Mouse (Mus musculus) stomach, embryonic 16.5 days (tissue): ENCODE data around the gene Acot2. TPM values are rescaled to one million over a fixed set of nuclear protein-coding genes. Genes with fewer than 3 reads are reported as not detected.
"Not testable (repeated sequence)": the region's sequence is repeated elsewhere in the genome, so short reads cannot be mapped to it uniquely, and the experiment has no call there.

Source experiments
- ATAC-seq: fragments of 200-750 bp; cut with Nextera tagmentation; 2 replicates; pipeline ENCODE4 v1.8.0; 2017; ENCODE audit warnings: moderate number of reproducible peaks, moderate TSS enrichment; ENCODE audit not compliant: insufficient read depth, low FRiP score
- H3K27ac ChIP-seq: fragments of 300-500 bp; sonication (generic); 2 replicates; pipeline ENCODE4 v1.5.1; 2014; ENCODE audit warnings: low read length
- H3K27me3 ChIP-seq: fragments of 300-500 bp; sonication (generic); 2 replicates; pipeline ENCODE4 v1.6.1; 2014; ENCODE audit warnings: low read length, control low read depth, mixed read lengths; ENCODE audit not compliant: control insufficient read depth, insufficient read depth
- H3K36me3 ChIP-seq: fragments of 300-500 bp; sonication (generic); 2 replicates; pipeline ENCODE4 v1.6.1; 2014; ENCODE audit warnings: low read length; ENCODE audit not compliant: control insufficient read depth, insufficient read depth
- H3K4me1 ChIP-seq: fragments of 300-500 bp; sonication (generic); 2 replicates; pipeline ENCODE4 v1.6.1; 2014; ENCODE audit warnings: low read length, control low read depth, mixed read lengths; ENCODE audit not compliant: control insufficient read depth, insufficient read depth
- H3K4me2 ChIP-seq: fragments of 300-500 bp; sonication (generic); 2 replicates; pipeline ENCODE4 v1.6.1; 2014; ENCODE audit warnings: low read depth, low read length, mixed read lengths
- H3K4me3 ChIP-seq: fragments of 300-500 bp; sonication (generic); replicated peaks from 2 replicates; pipeline ENCODE4 v1.5.1; 2014; ENCODE audit warnings: mild to moderate bottlenecking, low read length
- H3K9ac ChIP-seq: fragments of 300-500 bp; sonication (generic); 2 replicates; pipeline ENCODE4 v1.6.1; 2014; ENCODE audit warnings: low read length
- H3K9me3 ChIP-seq: fragments of 300-500 bp; sonication (generic); replicated peaks from 2 replicates; pipeline ENCODE4 v1.6.1; 2016; ENCODE audit warnings: low read length, control low read depth; ENCODE audit not compliant: control insufficient read depth
- WGBS: fragments of 180-500 bp; shearing (Covaris S2); extraction: QIAGEN DNeasy Blood & Tissue Kit; methylation state at CpG from one replicate; pipeline ENCODE4 v1.1.7; 2014; 5-methylcytosine and 5-hydroxymethylcytosine counted together
- polyA plus RNA-seq: library from polyadenylated mRNA; unstranded; fragments of >200 nt; fragmentation: Nextera tagmentation; extraction: Ambion mirVana; gene quantifications from 2 replicates; pipeline ENCODE4 v1.2.1, GENCODE M21; 2015

The Acot2 gene
- polyA plus RNA-seq, 1 experiment from 2014 or later: 23.7 TPM

DNA sequence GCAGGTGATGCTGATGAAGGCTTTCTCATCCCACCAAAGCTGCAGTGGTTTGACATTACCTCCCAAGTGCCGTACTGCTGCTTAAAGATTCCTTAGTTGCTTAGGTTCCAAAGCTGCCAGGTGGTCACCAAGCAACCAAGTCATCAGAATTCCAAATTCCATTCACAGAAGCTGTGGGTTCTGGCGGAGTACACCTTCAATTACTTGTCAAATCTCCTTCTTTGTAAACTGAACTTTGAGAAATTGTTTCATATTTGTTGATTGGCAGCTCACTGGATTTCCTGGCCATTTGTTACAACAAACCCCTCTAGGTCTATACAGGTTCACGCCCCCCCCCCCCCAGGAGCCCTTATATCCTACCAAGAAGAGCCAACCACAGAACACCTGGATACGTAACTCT is 2.9 kb upstream of the Acot2 start, which contains the start of gene Heatr4:
Heatr4 (minus strand) TSS at position 101 of the 400 bp plus-strand sequence.
- ATAC-seq: no peak
- Histone ChIP-seq H3K27me3 (no peaks in the 10 kb centered on the region), H3K4me1 (peaks cover 3% of the 10 kb centered on the region; the same call in 1 of the 2 replicates), H3K9ac (no peak within 1 kb of the TSS), H3K4me2 (no peak within 1 kb of the TSS), H3K9me3 (no peaks in the 10 kb centered on the region; the same call in 1 of the 2 replicates), H3K4me3 (no peak within 1 kb of the TSS), H3K27ac (no peak within 1 kb of the TSS), H3K36me3 (no peaks in the 10 kb centered on the region)
- WGBS: 80% methylated on average over 4 of the region's 4 CpGs

DNA sequence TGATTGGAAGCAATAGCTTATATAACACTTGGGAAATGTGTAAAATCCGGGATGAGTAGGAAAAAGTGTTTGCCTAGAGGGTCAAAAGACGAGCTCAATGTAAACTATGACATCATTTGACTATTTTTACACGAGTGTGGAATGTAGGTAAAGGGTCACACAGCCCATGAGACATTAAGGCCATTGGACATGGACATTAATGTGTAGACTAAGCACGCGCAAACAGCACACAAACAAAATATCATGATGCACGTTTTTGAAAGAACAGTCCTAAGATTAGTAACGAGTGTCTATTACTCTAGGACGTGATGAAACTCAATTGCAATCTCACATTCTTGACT is 449 bp upstream of the Acot2 start:
- Histone ChIP-seq H3K4me2 (peak overlapping the region; percentile 52), H3K36me3 (no peaks in the 10 kb centered on the region), H3K9ac (peak overlapping the region; percentile 88), H3K4me3 (peak overlapping the region; percentile 69), H3K9me3 (no peaks in the 10 kb centered on the region; the same call in 1 of the 2 replicates), H3K27me3 (no peaks in the 10 kb centered on the region), H3K4me1 (peaks cover 3% of the 10 kb centered on the region; the same call in 1 of the 2 replicates), H3K27ac (peak overlapping the region; percentile 97)
- WGBS: 16% methylated on average over 8 of the region's 8 CpGs
- ATAC-seq: no peak

DNA sequence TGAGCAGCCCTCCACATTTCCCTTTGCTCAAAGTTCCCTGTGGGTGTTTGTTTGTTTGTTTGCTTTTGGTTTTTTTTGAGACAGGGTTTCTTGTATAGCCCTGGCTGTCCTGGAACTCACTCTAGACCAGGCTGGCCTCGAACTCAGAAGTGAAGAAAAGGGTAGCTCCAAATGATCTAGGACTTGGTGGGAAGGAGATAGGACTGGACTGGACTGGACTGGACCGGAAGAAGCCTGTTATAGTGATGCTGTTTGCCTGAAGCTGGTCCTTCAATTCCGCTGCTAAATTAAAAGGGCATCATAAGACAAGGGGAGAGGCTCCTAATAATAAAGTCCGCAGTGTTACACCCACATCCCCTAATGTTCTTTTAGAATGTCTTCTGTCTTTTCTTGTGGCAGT is 822 bp downstream of the Acot2 start:
- Histone ChIP-seq H3K36me3 (peaks cover 4% of the 10 kb centered on the region; the same call in 1 of the 2 replicates), H3K4me1 (peaks cover 3% of the 10 kb centered on the region; the same call in 1 of the 2 replicates), H3K9ac (peak overlapping the region; percentile 88), H3K27ac (peak overlapping the region; percentile 97; the same call in 1 of the 2 replicates), H3K9me3 (no peaks in the 10 kb centered on the region; the same call in 1 of the 2 replicates), H3K4me2 (peak overlapping the region; percentile 52), H3K4me3 (peak overlapping the region; percentile 69), H3K27me3 (no peaks in the 10 kb centered on the region)
- peak; percentile 8; the same call in 1 of the 2 replicates for ATAC-seq
- WGBS: 60% methylated on average over 4 of the region's 4 CpGs

DNA sequence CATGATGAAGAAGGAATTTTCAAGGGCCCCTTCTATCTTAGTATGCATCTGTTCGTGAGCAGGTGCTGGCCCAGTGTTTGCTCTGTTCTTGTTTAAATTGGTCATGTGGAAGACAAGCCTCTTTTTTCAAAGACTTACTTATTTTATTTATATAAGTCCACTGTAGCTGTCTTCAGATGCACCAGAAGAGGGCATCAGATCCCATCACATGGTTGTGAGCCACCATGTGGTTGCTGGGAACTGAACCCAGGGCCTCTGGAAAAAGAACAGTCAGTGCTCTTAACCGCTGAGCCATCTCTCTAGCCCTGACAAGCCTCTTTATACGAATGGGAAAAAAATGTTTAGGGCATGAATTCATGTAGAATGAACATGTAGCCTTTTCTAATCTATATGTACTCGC is 1.7 kb downstream of the Acot2 start:
- H3K4me3 ChIP-seq: no peak overlapping the region
- no peak overlapping the region for H3K4me2 ChIP-seq
- no peak overlapping the region for H3K9ac ChIP-seq
- no peak for ATAC-seq
- no peak overlapping the region for H3K27ac ChIP-seq
- H3K4me1 ChIP-seq: peaks cover 3% of the 10 kb centered on the region; the same call in 1 of the 2 replicates
- peaks cover 4% of the 10 kb centered on the region; the same call in 1 of the 2 replicates for H3K36me3 ChIP-seq
- 91% methylated on average over 4 of the region's 4 CpGs for WGBS
- no peaks in the 10 kb centered on the region; the same call in 1 of the 2 replicates for H3K9me3 ChIP-seq
- no peaks in the 10 kb centered on the region for H3K27me3 ChIP-seq

DNA sequence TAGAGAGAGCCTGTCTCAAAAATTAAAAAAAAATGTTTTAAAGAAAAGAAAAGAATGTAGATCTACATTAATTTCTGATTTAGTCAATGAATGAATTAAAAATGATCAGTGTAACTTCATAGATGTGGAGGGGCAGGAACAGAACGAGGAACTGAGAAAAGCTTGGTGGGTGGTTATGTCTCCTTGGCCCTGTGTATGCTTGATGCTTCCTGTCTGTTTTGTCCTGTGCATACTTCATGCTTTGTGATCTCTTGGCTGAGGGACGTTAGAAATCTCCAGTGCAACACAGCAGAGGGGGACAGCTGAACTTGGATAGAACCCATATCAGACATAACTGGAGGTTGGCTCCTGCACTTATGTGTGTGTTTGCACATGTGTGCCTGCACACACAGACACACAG is 9.6 kb downstream of the Acot2 start:
- no peak overlapping the region for H3K9ac ChIP-seq
- H3K36me3 ChIP-seq: peaks cover 4% of the 10 kb centered on the region; the same call in 1 of the 2 replicates
- ATAC-seq: no peak
- WGBS: 47% methylated on average over 2 of the region's 2 CpGs
- H3K27ac ChIP-seq: no peak overlapping the region
- H3K27me3 ChIP-seq: no peaks in the 10 kb centered on the region
- peaks cover 6% of the 10 kb centered on the region for H3K4me1 ChIP-seq
- no peak overlapping the region for H3K4me3 ChIP-seq
- no peak overlapping the region for H3K4me2 ChIP-seq
- no peaks in the 10 kb centered on the region for H3K9me3 ChIP-seq

DNA sequence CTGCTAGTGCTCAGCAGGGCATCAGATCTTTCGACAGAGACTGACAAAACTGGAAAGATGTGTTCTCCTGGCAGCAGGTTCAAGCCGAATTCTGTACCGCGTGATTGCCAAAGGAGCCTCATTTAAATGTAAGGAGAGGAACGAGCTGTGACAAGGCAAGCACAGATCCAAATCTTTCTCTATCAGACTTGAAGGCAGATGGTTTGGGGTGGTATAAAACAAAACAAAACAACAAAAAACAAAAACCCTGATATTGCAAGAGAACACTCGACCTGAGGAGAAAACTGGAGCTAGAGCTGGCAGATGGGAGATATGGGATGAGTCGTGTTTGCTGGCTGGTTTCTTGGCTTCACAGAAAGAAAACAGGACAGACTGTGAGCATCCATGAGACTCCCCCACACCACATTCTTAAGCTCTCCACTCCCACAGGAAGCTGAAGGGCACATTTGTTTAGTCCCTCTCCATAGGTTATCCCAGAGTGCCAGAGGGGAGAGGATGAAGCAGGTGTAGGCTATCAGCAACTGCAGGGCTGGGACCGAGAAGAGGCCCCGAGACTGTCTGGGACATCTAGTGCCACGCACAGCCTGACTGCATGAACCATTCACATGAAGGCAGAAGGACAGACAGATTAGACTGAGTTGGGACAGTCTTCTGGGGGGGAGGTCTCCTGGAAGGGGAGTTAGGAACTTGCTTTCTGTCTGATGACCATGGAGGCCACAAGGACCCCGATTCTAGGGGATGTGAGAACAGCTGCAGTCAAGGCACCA is 10.9 kb downstream of the Acot2 start:
- peak overlapping the region; percentile 27; the same call in 1 of the 2 replicates for H3K27ac ChIP-seq
- H3K9ac ChIP-seq: no peak overlapping the region
- no peaks in the 10 kb centered on the region for H3K27me3 ChIP-seq
- H3K36me3 ChIP-seq: no peaks in the 10 kb centered on the region
- no peaks in the 10 kb centered on the region for H3K9me3 ChIP-seq
- 42% methylated on average over 11 of the region's 11 CpGs for WGBS
- peaks cover 6% of the 10 kb centered on the region for H3K4me1 ChIP-seq
- ATAC-seq: no peak
- no peak overlapping the region for H3K4me2 ChIP-seq
- no peak overlapping the region for H3K4me3 ChIP-seq

DNA sequence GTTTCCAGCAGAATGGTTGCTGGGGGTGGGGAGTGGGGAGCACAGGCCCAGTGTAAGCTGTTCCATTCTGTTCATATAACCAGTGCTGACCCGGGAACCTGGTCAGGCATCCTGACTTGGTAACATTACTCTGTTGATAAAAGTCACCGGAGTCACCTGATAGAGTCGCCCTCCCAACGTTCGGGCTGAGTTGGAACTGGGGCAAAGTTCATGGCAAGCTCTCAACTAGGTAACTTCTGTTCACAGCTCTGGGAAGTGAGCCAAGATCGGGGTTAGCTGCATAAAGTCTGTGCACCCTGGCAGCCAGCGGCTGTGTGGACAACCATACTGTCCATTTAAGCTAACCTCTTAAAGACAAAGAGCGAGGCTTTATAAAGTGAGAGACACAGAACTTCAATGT is 11.6 kb downstream of the Acot2 start:
- not testable (repeated sequence) for H3K9ac ChIP-seq, H3K4me2 ChIP-seq, H3K4me1 ChIP-seq, H3K36me3 ChIP-seq, H3K27me3 ChIP-seq, H3K9me3 ChIP-seq, H3K4me3 ChIP-seq
- ATAC-seq: peak; percentile 87
- 36% methylated on average over 8 of the region's 8 CpGs for WGBS
- H3K27ac ChIP-seq: peak overlapping the region; percentile 52; the same call in 1 of the 2 replicates

DNA sequence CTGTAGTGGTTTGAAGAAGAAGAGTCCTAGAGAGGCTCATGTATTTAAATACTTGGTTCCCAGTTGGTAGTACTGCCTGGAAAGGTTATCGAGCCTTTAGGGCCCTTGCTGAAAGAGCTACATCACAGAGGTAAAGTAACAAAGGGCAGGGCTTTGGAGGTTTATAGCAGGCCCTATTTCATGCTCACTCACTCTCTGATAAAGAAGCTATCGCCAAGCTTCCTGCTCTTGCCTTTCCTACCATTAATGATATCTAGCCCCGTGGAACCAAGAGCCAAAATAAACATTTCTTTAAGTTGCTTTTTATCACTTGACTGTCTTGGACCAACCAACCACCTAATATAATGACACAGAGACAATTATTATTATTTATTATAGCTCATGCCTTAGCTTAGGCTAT is 12.8 kb downstream of the Acot2 start:
- Histone ChIP-seq H3K4me1 (peaks cover 6% of the 10 kb centered on the region), H3K9me3 (no peaks in the 10 kb centered on the region), H3K4me3 (no peak overlapping the region), H3K27me3 (no peaks in the 10 kb centered on the region), H3K36me3 (no peaks in the 10 kb centered on the region), H3K4me2 (no peak overlapping the region), H3K9ac (no peak overlapping the region), H3K27ac (no peak overlapping the region)
- no peak for ATAC-seq
- 61% methylated on average over 3 of the region's 3 CpGs for WGBS

DNA sequence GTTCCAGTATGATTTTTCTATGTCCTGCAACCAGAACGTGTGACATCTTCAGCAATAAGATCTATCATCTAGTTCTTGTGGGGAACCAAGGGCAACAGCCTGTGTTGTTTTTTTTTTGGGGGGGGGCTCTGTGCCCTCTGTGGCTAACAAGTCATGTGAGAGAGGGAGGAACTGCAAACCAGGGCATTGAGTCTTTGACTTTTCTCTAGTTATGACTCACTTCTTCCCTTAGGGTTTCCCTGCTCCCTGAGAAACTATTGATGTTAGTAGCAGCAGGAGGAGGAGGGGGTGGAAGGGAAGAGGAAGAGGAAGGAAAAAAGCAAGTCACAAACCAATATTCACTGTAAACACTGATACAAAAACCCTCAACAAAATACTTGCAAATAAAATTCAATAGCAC is 16.2 kb downstream of the Acot2 start:
- H3K9me3 ChIP-seq: no peaks in the 10 kb centered on the region
- no peak overlapping the region for H3K27ac ChIP-seq
- WGBS: 82% methylated on average over 1 of the region's 1 CpGs
- H3K27me3 ChIP-seq: no peaks in the 10 kb centered on the region
- no peak overlapping the region for H3K9ac ChIP-seq
- no peaks in the 10 kb centered on the region for H3K36me3 ChIP-seq
- no peak overlapping the region for H3K4me3 ChIP-seq
- no peak for ATAC-seq
- H3K4me1 ChIP-seq: peaks cover 3% of the 10 kb centered on the region; the same call in 1 of the 2 replicates
- H3K4me2 ChIP-seq: no peak overlapping the region
